Mouse (Mus musculus): ENCODE measurements around the gene Rnf157. TPM values are rescaled to one million over a fixed set of nuclear protein-coding genes. Genes with fewer than 3 reads are reported as not detected.
"Not testable (repeated sequence)": the region's sequence is repeated elsewhere in the genome, so short reads cannot be mapped to it uniquely, and the experiment has no call there.

Rnf157 gene
- polyA plus RNA-seq, 1 experiment from 2014 or later = 19.9 TPM

GRCm38 (mm10) chr11:116384171-116384570 is 28.7 kb downstream of the Rnf157 start:
- H3K27ac ChIP-seq (ENCODE audit: low read depth) = no peak overlapping the region
- no peak for DNase-seq (ENCODE audit: low spot score)

GRCm38 (mm10) chr11:116383070-116383469 is 29.8 kb downstream of the Rnf157 start:
- WGBS = 92% methylated on average over 5 of the region's 5 CpGs
- not testable (repeated sequence) for H3K4me2 ChIP-seq (ENCODE audit: low read length)

More at GRCm38 (mm10) chr11:116384171-116384570, 28.7 kb downstream of the Rnf157 start:
- Histone ChIP-seq H3K4me1 (replicated peaks; ENCODE audit: control insufficient read depth, insufficient read depth, low read length) (peaks cover 13% of the 10 kb centered on the region), H3K9ac (ENCODE audit: low read length) (no peak overlapping the region), H3K36me3 (ENCODE audit: control insufficient read depth, insufficient read depth, low read length) (0 out of 2 replicates have a peak, but pooled peaks cover 2% of the 10 kb centered on the region), H3K4me2 (ENCODE audit: low read length) (no peak overlapping the region), H3K9me3 (ENCODE audit: control insufficient read depth, low read length) (no peaks in the 10 kb centered on the region), H3K27me3 (replicated peaks; ENCODE audit: control insufficient read depth, insufficient read depth, low read length) (no peaks in the 10 kb centered on the region), H3K4me3 (ENCODE audit: low read depth, low read length) (no peak overlapping the region)
- WGBS = 85% methylated on average over 11 of the region's 11 CpGs
- no peak for ATAC-seq (replicated peaks; ENCODE audit: low FRiP score, low TSS enrichment, low read depth)

GRCm38 (mm10) chr11:116380767-116381166 is 32.1 kb downstream of the Rnf157 start:
- no peak overlapping the region for H3K4me2 ChIP-seq (ENCODE audit: low read length)
- no peaks in the 10 kb centered on the region for H3K27me3 ChIP-seq (replicated peaks; ENCODE audit: control insufficient read depth, insufficient read depth, low read length)
- H3K4me1 ChIP-seq (replicated peaks; ENCODE audit: control insufficient read depth, insufficient read depth, low read length) = no peaks in the 10 kb centered on the region
- no peak overlapping the region for H3K9ac ChIP-seq (ENCODE audit: low read length)
- H3K36me3 ChIP-seq (ENCODE audit: control insufficient read depth, insufficient read depth, low read length) = 0 out of 2 replicates have a peak, but pooled peaks cover 2% of the 10 kb centered on the region
- no peak overlapping the region for H3K4me3 ChIP-seq (ENCODE audit: low read depth, low read length)
- ATAC-seq (replicated peaks; ENCODE audit: low FRiP score, low TSS enrichment, low read depth) (no peak), DNase-seq (ENCODE audit: low spot score) (no peak)
- no peaks in the 10 kb centered on the region for H3K9me3 ChIP-seq (ENCODE audit: control insufficient read depth, low read length)
- WGBS = 84% methylated on average over 7 of the region's 7 CpGs
- H3K27ac ChIP-seq (ENCODE audit: low read depth) = no peak overlapping the region

More at GRCm38 (mm10) chr11:116383070-116383469, 29.8 kb downstream of the Rnf157 start:
- H3K27me3 ChIP-seq (replicated peaks; ENCODE audit: control insufficient read depth, insufficient read depth, low read length); DNase-seq (ENCODE audit: low spot score); H3K9ac ChIP-seq (ENCODE audit: low read length); ATAC-seq (replicated peaks; ENCODE audit: low FRiP score, low TSS enrichment, low read depth); H3K9me3 ChIP-seq (ENCODE audit: control insufficient read depth, low read length); H3K36me3 ChIP-seq (ENCODE audit: control insufficient read depth, insufficient read depth, low read length); H3K27ac ChIP-seq (ENCODE audit: low read depth); H3K4me3 ChIP-seq (ENCODE audit: low read depth, low read length): not testable (repeated sequence)
- H3K4me1 ChIP-seq (replicated peaks; ENCODE audit: control insufficient read depth, insufficient read depth, low read length) = peaks cover 13% of the 10 kb centered on the region

- no peak for DNase-seq (ENCODE audit: low spot score)
- no peaks in the 10 kb centered on the region for H3K4me1 ChIP-seq (replicated peaks; ENCODE audit: control insufficient read depth, insufficient read depth, low read length)
- H3K27me3 ChIP-seq (replicated peaks; ENCODE audit: control insufficient read depth, insufficient read depth, low read length) = no peaks in the 10 kb centered on the region
- H3K4me3 ChIP-seq (ENCODE audit: low read depth, low read length) = no peak overlapping the region
- H3K36me3 ChIP-seq (ENCODE audit: control insufficient read depth, insufficient read depth, low read length) = 0 out of 2 replicates have a peak, but pooled peaks cover 2% of the 10 kb centered on the region
- no peak overlapping the region for H3K4me2 ChIP-seq (ENCODE audit: low read length)
- ATAC-seq (replicated peaks; ENCODE audit: low FRiP score, low TSS enrichment, low read depth) = no peak
- no peak overlapping the region for H3K9ac ChIP-seq (ENCODE audit: low read length)
- WGBS = 83% methylated on average over 6 of the region's 6 CpGs
- H3K27ac ChIP-seq (ENCODE audit: low read depth) = no peak overlapping the region
- no peaks in the 10 kb centered on the region for H3K9me3 ChIP-seq (ENCODE audit: control insufficient read depth, low read length)
Measured at GRCm38 (mm10) chr11:116379530-116379929, 33.3 kb downstream of the Rnf157 start.

- no peak for ATAC-seq (replicated peaks; ENCODE audit: low FRiP score, low TSS enrichment, low read depth)
- WGBS = 52% methylated on average over 7 of the region's 7 CpGs
- no peaks in the 10 kb centered on the region for H3K27me3 ChIP-seq (replicated peaks; ENCODE audit: control insufficient read depth, insufficient read depth, low read length)
- no peaks in the 10 kb centered on the region for H3K9me3 ChIP-seq (ENCODE audit: control insufficient read depth, low read length)
- no peak overlapping the region for H3K27ac ChIP-seq (ENCODE audit: low read depth)
- no peak for DNase-seq (ENCODE audit: low spot score)
- no peak overlapping the region for H3K4me2 ChIP-seq (ENCODE audit: low read length)
- H3K9ac ChIP-seq (ENCODE audit: low read length) = no peak overlapping the region
- H3K36me3 ChIP-seq (ENCODE audit: control insufficient read depth, insufficient read depth, low read length) = 0 out of 2 replicates have a peak, but pooled peaks cover under 1% of the 10 kb centered on the region
- no peak overlapping the region for H3K4me3 ChIP-seq (ENCODE audit: low read depth, low read length)
- peaks cover 3% of the 10 kb centered on the region; the same call in 1 of the 2 replicates for H3K4me1 ChIP-seq (replicated peaks; ENCODE audit: control insufficient read depth, insufficient read depth, low read length)
Measured at GRCm38 (mm10) chr11:116376945-116377661, 35.7 kb downstream of the Rnf157 start.

- H3K4me3 ChIP-seq (ENCODE audit: low read depth, low read length) = no peak overlapping the region
- H3K36me3 ChIP-seq (ENCODE audit: control insufficient read depth, insufficient read depth, low read length) = no peaks in the 10 kb centered on the region
- WGBS = 77% methylated on average over 4 of the region's 4 CpGs
- H3K4me2 ChIP-seq (ENCODE audit: low read length) = no peak overlapping the region
- DNase-seq (ENCODE audit: low spot score) (no peak), ATAC-seq (replicated peaks; ENCODE audit: low FRiP score, low TSS enrichment, low read depth) (no peak)
- peaks cover 13% of the 10 kb centered on the region; the same call in 1 of the 2 replicates for H3K4me1 ChIP-seq (replicated peaks; ENCODE audit: control insufficient read depth, insufficient read depth, low read length)
- no peak overlapping the region for H3K9ac ChIP-seq (ENCODE audit: low read length)
- H3K9me3 ChIP-seq (ENCODE audit: control insufficient read depth, low read length) = no peaks in the 10 kb centered on the region
- no peaks in the 10 kb centered on the region for H3K27me3 ChIP-seq (replicated peaks; ENCODE audit: control insufficient read depth, insufficient read depth, low read length)
- no peak overlapping the region for H3K27ac ChIP-seq (ENCODE audit: low read depth)
Measured at GRCm38 (mm10) chr11:116371894-116372450, 40.9 kb downstream of the Rnf157 start.

- DNase-seq (ENCODE audit: low spot score) (no peak), ATAC-seq (replicated peaks; ENCODE audit: low FRiP score, low TSS enrichment, low read depth) (no peak)
- Histone ChIP-seq H3K27me3 (replicated peaks; ENCODE audit: control insufficient read depth, insufficient read depth, low read length) (no peaks in the 10 kb centered on the region), H3K27ac (ENCODE audit: low read depth) (no peak overlapping the region), H3K4me2 (ENCODE audit: low read length) (no peak overlapping the region), H3K9ac (ENCODE audit: low read length) (no peak overlapping the region), H3K9me3 (ENCODE audit: control insufficient read depth, low read length) (no peaks in the 10 kb centered on the region), H3K4me1 (replicated peaks; ENCODE audit: control insufficient read depth, insufficient read depth, low read length) (peaks cover 13% of the 10 kb centered on the region; the same call in 1 of the 2 replicates), H3K4me3 (ENCODE audit: low read depth, low read length) (no peak overlapping the region), H3K36me3 (ENCODE audit: control insufficient read depth, insufficient read depth, low read length) (no peaks in the 10 kb centered on the region)
- 49% methylated on average over 5 of the region's 5 CpGs for WGBS
Measured at GRCm38 (mm10) chr11:116369633-116370032, 43.2 kb downstream of the Rnf157 start.

- Histone ChIP-seq H3K4me3 (ENCODE audit: low read depth, low read length) (no peak overlapping the region), H3K27ac (ENCODE audit: low read depth) (no peak overlapping the region), H3K9ac (ENCODE audit: low read length) (no peak overlapping the region), H3K4me2 (ENCODE audit: low read length) (no peak overlapping the region), H3K4me1 (replicated peaks; ENCODE audit: control insufficient read depth, insufficient read depth, low read length) (peaks cover 13% of the 10 kb centered on the region; the same call in 1 of the 2 replicates), H3K27me3 (replicated peaks; ENCODE audit: control insufficient read depth, insufficient read depth, low read length) (no peaks in the 10 kb centered on the region), H3K9me3 (ENCODE audit: control insufficient read depth, low read length) (no peaks in the 10 kb centered on the region), H3K36me3 (ENCODE audit: control insufficient read depth, insufficient read depth, low read length) (no peaks in the 10 kb centered on the region)
- DNase-seq (ENCODE audit: low spot score) (no peak), ATAC-seq (replicated peaks; ENCODE audit: low FRiP score, low TSS enrichment, low read depth) (no peak)
- WGBS = 88% methylated on average over 14 of the region's 14 CpGs
Measured at GRCm38 (mm10) chr11:116369051-116369450, 43.8 kb downstream of the Rnf157 start.
